Mouse (Mus musculus): Measurements from ENCODE around the gene Arglu1.

- TF ChIP-seq EP300 (IDR thresholded peaks at IDR 0.05; ENCODE audit: low read length) (no peak), MAZ (IDR thresholded peaks at IDR 0.05; ENCODE audit: low read depth, low read length) (no peak), POLR2A (IDR thresholded peaks at IDR 0.05; ENCODE audit: low read depth, low read length) (no peak), ZNF384 (IDR thresholded peaks at IDR 0.05; ENCODE audit: low read depth, low read length) (no peak), HCFC1 (IDR thresholded peaks at IDR 0.05; ENCODE audit: low read depth, low read length) (no peak), E2F4 (IDR thresholded peaks at IDR 0.05; ENCODE audit: insufficient replicate concordance, low read depth, low read length) (no peak), ZC3H11A (IDR thresholded peaks at IDR 0.05; ENCODE audit: low read depth, low read length) (no peak), TBP (conservative IDR thresholded peaks at IDR 0.05; ENCODE audit: low read depth, low read length) (no peak), JUND (conservative IDR thresholded peaks at IDR 0.05; ENCODE audit: low read depth, low read length) (no peak), KAT2A (IDR thresholded peaks at IDR 0.05; ENCODE audit: insufficient replicate concordance, low read length) (no peak), CTCF (conservative IDR thresholded peaks at IDR 0.05 in 1 of 2, IDR thresholded peaks at IDR 0.05 in 1 of 2; ENCODE audit: low read depth in 2 of 2, low read length in 2 of 2) (no peak), CHD2 (IDR thresholded peaks at IDR 0.05; ENCODE audit: low read length) (no peak), USF1 (IDR thresholded peaks at IDR 0.05; ENCODE audit: low read depth, low read length) (no peak), TCF12 (IDR thresholded peaks at IDR 0.05; ENCODE audit: low read depth, low read length) (no peak)
Observed at GRCm38 (mm10) chr8:8655346-8656340, 34.7 kb downstream of the Arglu1 start.
